Mouse (Mus musculus): ENCODE results near the gene Erbb2. TPM values are rescaled to one million over a fixed set of nuclear protein-coding genes. Genes with fewer than 3 reads are reported as not detected.

The Erbb2 gene
- not detected in 2 replicates for polyA plus RNA-seq (2012; ENCODE audit: insufficient read depth, insufficient read length, low replicate concordance, missing spikeins)

GRCm38 (mm10) chr11:98412273-98412796, at the start of gene Erbb2:
TSS of gene Erbb2 (plus strand) at chr11:98412470.
- Histone ChIP-seq H3K27ac (ENCODE audit: insufficient read depth, low read depth, low read length) (no peak within 1 kb of the TSS), H3K4me3 (ENCODE audit: insufficient read depth, low read depth, low read length) (peak within 1 kb of the TSS; percentile 49), H3K4me1 (ENCODE audit: control insufficient read depth, insufficient read depth, low read length) (peaks cover 21% of the 10 kb centered on the region)
- TF ChIP-seq CTCF (IDR thresholded peaks at IDR 0.05; ENCODE audit: insufficient read depth, low read depth, low read length) (no peak), POLR2A (IDR thresholded peaks at IDR 0.05; ENCODE audit: insufficient read depth, low read depth, low read length) (no peak)
- 1% methylated on average over 48 of the region's 49 CpGs for WGBS

GRCm38 (mm10) chr11:98363817-98364216, 48.5 kb upstream of the Erbb2 start:
- WGBS = 87% methylated on average over 5 of the region's 5 CpGs
- Histone ChIP-seq H3K4me3 (ENCODE audit: insufficient read depth, low read depth, low read length) (no peak overlapping the region), H3K4me1 (ENCODE audit: control insufficient read depth, insufficient read depth, low read length) (peaks cover 12% of the 10 kb centered on the region), H3K27ac (ENCODE audit: insufficient read depth, low read depth, low read length) (no peak overlapping the region)
- TF ChIP-seq POLR2A (IDR thresholded peaks at IDR 0.05; ENCODE audit: insufficient read depth, low read depth, low read length) = no peak
- TF ChIP-seq CTCF (IDR thresholded peaks at IDR 0.05; ENCODE audit: insufficient read depth, low read depth, low read length) = no peak

GRCm38 (mm10) chr11:98364410-98364809, 47.9 kb upstream of the Erbb2 start:
- TF ChIP-seq CTCF (IDR thresholded peaks at IDR 0.05; ENCODE audit: insufficient read depth, low read depth, low read length) = no peak
- no peak for TF ChIP-seq POLR2A (IDR thresholded peaks at IDR 0.05; ENCODE audit: insufficient read depth, low read depth, low read length)
- 97% methylated on average over 5 of the region's 5 CpGs for WGBS

GRCm38 (mm10) chr11:98366290-98366689, 46.0 kb upstream of the Erbb2 start:
- WGBS = 82% methylated on average over 10 of the region's 10 CpGs
- Histone ChIP-seq H3K27ac (ENCODE audit: insufficient read depth, low read depth, low read length) (no peak overlapping the region), H3K4me1 (ENCODE audit: control insufficient read depth, insufficient read depth, low read length) (peaks cover 8% of the 10 kb centered on the region), H3K4me3 (ENCODE audit: insufficient read depth, low read depth, low read length) (no peak overlapping the region)
- TF ChIP-seq POLR2A (IDR thresholded peaks at IDR 0.05; ENCODE audit: insufficient read depth, low read depth, low read length) = no peak
- no peak for TF ChIP-seq CTCF (IDR thresholded peaks at IDR 0.05; ENCODE audit: insufficient read depth, low read depth, low read length)

More at GRCm38 (mm10) chr11:98364410-98364809, 47.9 kb upstream of the Erbb2 start:
- Histone ChIP-seq H3K27ac (ENCODE audit: insufficient read depth, low read depth, low read length) (no peak overlapping the region), H3K4me1 (ENCODE audit: control insufficient read depth, insufficient read depth, low read length) (peaks cover 11% of the 10 kb centered on the region), H3K4me3 (ENCODE audit: insufficient read depth, low read depth, low read length) (no peak overlapping the region)

- Histone ChIP-seq H3K4me3 (ENCODE audit: insufficient read depth, low read depth, low read length) (no peak overlapping the region), H3K4me1 (ENCODE audit: control insufficient read depth, insufficient read depth, low read length) (peaks cover 17% of the 10 kb centered on the region), H3K27ac (ENCODE audit: insufficient read depth, low read depth, low read length) (no peak overlapping the region)
- 70% methylated on average over 10 of the region's 10 CpGs for WGBS
- TF ChIP-seq CTCF (IDR thresholded peaks at IDR 0.05; ENCODE audit: insufficient read depth, low read depth, low read length) (no peak), POLR2A (IDR thresholded peaks at IDR 0.05; ENCODE audit: insufficient read depth, low read depth, low read length) (no peak)
Measured at GRCm38 (mm10) chr11:98367171-98367862, 45.0 kb upstream of the Erbb2 start.

GRCm38 (mm10) chr11:98367863-98368186, 44.4 kb upstream of the Erbb2 start:
- 87% methylated on average over 7 of the region's 7 CpGs for WGBS
- peaks cover 17% of the 10 kb centered on the region for H3K4me1 ChIP-seq (ENCODE audit: control insufficient read depth, insufficient read depth, low read length)

GRCm38 (mm10) chr11:98369337-98369736, 42.9 kb upstream of the Erbb2 start:
- TF ChIP-seq POLR2A (IDR thresholded peaks at IDR 0.05; ENCODE audit: insufficient read depth, low read depth, low read length) = no peak
- no peak for TF ChIP-seq CTCF (IDR thresholded peaks at IDR 0.05; ENCODE audit: insufficient read depth, low read depth, low read length)
- 56% methylated on average over 6 of the region's 6 CpGs for WGBS
- Histone ChIP-seq H3K4me1 (ENCODE audit: control insufficient read depth, insufficient read depth, low read length) (peaks cover 17% of the 10 kb centered on the region), H3K27ac (ENCODE audit: insufficient read depth, low read depth, low read length) (no peak overlapping the region), H3K4me3 (ENCODE audit: insufficient read depth, low read depth, low read length) (no peak overlapping the region)

More at GRCm38 (mm10) chr11:98367863-98368186, 44.4 kb upstream of the Erbb2 start:
- no peak overlapping the region for H3K27ac ChIP-seq (ENCODE audit: insufficient read depth, low read depth, low read length)
- H3K4me3 ChIP-seq (ENCODE audit: insufficient read depth, low read depth, low read length) = no peak overlapping the region
- TF ChIP-seq CTCF (IDR thresholded peaks at IDR 0.05; ENCODE audit: insufficient read depth, low read depth, low read length) (no peak), POLR2A (IDR thresholded peaks at IDR 0.05; ENCODE audit: insufficient read depth, low read depth, low read length) (no peak)

- TF ChIP-seq CTCF (IDR thresholded peaks at IDR 0.05; ENCODE audit: insufficient read depth, low read depth, low read length) (no peak), POLR2A (IDR thresholded peaks at IDR 0.05; ENCODE audit: insufficient read depth, low read depth, low read length) (no peak)
- 85% methylated on average over 2 of the region's 2 CpGs for WGBS
- Histone ChIP-seq H3K4me1 (ENCODE audit: control insufficient read depth, insufficient read depth, low read length) (peaks cover 17% of the 10 kb centered on the region), H3K27ac (ENCODE audit: insufficient read depth, low read depth, low read length) (no peak overlapping the region), H3K4me3 (ENCODE audit: insufficient read depth, low read depth, low read length) (no peak overlapping the region)
Measured at GRCm38 (mm10) chr11:98370588-98370987, 41.7 kb upstream of the Erbb2 start.

- Histone ChIP-seq H3K4me3 (ENCODE audit: insufficient read depth, low read depth, low read length) (no peak overlapping the region), H3K27ac (ENCODE audit: insufficient read depth, low read depth, low read length) (no peak overlapping the region), H3K4me1 (ENCODE audit: control insufficient read depth, insufficient read depth, low read length) (peaks cover 17% of the 10 kb centered on the region)
- TF ChIP-seq CTCF (IDR thresholded peaks at IDR 0.05; ENCODE audit: insufficient read depth, low read depth, low read length) (no peak), POLR2A (IDR thresholded peaks at IDR 0.05; ENCODE audit: insufficient read depth, low read depth, low read length) (no peak)
- WGBS = 52% methylated on average over 10 of the region's 10 CpGs
Measured at GRCm38 (mm10) chr11:98371556-98372240, 40.6 kb upstream of the Erbb2 start.

Measured in olfactory bulb, adult 2 months (tissue).